Mouse (Mus musculus): Measurements from ENCODE around the gene BC048679.

Gene BC048679

DNA sequence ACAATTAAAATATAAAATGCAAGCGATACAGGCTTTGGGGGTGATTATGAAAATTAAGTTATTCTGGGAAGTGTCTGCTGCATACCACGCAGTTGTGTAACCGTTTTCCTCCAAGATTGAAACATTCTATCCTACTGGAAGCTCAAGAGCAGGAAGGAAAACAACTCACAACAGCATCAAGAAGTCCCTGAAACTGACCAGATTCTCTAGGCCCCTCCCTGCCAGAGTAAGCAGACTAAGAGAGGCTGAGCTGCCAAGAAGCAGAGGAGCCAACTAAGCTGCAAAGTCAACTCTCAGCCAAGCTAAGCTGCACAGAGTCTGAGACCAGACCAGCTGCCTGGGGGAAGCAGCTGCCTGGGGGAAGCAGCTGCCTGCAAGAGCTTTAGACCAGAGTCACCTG is 22.9 kb downstream of the BC048679 start:
- DNase-seq: peak; percentile 46

DNA sequence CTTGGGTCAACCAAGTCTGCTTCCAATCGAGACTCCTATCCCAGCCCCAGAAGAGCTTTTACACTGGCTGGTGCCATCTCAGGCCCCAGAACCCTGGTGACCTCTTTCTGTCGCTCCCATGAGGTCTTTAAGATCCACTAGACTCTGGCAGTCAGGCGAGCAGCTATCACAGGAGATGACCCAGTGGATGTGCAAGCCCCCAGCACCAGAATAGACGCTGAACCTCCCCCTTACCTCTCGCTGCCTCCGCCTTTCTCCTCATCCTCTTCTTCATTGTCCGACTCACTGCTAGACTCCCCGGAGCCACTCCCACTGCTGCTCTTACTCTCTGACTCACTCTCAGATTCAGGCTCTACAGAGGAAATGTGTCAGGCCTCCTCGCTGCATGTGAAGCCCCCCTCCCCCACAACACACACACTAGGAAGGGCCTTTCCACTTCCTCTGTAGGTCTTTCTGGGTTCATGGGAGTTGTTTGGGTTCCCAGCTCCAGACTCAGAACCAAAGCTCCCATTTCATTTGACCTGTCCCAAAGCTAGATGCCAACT is 33.1 kb downstream of the BC048679 start:
- no peak for DNase-seq

DNA sequence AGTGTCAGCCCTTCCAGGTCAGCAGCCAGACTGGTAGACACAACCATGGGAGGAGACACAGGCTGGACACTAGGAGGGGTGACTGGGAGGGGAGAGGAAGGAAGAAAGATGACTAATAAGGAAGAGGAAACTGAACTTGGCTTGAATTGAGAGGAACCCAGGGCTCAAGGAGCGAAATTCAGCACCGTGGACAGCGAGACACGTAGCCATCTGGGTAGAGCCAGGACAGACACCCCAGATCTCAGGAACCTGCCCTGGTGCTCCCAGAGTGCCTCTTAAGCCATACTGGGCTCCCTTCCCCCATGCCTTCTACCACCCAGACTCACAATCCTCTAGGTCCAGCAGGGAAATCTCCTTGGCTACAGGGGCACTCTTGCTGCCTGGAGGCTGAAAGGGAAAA is 34.0 kb downstream of the BC048679 start:
- peak; percentile 49 for DNase-seq

GRCm38 (mm10) chr7:81462815-81463214 is 35.3 kb downstream of the BC048679 start:
- no peak for DNase-seq

DNA sequence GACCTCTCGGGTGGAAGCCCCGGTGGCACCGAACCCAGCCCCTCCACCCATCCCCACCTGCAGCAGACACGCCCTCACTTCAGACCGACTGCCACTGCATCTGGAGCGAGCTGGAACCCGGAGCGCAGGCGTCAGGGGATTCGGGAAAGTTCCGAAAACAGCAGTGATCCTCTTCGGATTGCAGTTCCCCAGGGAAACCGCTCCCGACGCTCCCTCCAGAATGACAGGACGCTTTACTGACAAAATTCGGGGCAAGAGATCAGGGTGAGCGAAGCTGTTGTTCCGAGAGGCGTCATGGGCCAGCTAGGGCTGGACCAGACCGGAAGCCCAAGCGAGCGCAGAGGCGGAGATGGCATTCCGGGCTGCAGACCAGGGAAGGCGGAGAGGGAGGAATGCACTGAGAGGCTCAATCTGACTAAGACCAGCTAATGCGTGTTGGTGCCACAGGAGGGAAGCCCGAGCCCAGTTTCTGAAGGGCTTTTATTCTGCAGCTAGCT is 42.9 kb downstream of the BC048679 start, which contains the start of gene Cpeb1:
Cpeb1 (minus strand) TSS at position 311 of the 497 bp plus-strand sequence.
- peak; percentile 75 for DNase-seq

GRCm38 (mm10) chr7:81454331-81455039 is 43.6 kb downstream of the BC048679 start:
- peak; percentile 68 for DNase-seq

DNA sequence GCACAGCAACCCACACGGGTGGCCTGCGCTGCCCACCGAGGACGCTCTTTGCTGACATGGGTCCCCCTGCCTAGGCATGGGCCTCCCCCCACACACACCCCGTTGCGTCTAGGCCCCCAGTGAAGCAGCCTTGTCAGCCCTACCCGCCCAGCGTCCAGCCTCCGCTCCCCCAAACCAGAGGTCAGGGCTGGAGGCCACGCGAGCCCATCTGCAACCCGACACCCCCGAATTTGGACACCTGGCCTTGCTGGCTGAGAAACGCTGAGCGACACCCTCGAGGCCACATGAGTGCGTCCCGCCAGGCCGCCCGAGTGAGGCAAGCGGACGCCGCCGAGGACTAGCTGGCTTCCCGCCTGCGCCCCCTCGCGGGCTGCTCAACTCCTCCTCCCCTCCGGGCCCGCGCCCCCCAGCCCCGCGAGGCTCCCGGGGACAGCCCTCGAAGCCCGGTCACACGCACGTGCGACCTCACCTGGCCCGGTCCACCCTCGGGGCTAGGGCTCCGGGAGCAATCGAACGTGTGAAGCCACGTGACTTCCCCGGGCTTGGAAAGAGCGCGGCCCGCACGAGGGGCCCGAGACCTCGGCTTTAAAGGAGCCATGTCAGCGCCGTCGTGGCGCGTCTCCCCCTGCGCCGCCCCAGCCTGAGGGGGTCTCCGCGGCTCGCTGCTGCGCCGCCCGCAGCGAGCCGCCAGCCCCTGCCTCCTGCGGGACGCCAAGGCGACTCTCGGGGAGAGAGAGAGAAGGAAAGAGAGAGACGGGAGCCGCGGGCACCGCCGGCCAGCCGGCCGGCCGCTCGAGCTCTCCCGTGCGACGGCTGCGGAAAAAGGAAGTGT is 44.4 kb downstream of the BC048679 start:
- peak; percentile 78 for DNase-seq

DNA sequence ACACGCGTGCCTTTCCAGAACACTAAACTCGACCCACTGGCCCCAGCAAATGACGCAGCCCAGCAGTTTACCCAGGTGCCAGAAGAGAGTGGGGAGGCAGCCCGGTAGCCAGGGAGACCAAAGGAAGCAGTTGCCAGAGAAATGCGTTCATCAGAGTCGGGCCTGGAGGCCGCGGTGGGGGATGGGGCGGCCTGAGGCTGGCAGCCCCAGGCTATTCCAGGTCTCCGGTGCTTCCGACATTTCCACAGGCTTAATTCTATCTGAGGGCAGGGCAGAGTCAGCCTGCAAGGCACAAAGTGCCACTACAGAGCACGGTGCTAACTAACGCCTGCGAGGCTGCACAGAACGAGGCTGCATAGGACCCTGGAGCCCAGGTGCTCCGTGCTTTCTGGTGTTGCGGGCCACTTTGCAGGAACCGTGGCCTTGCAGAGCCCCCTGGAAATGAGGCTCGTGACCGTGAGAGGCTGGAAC is 45.1 kb downstream of the BC048679 start:
- peak; percentile 64 for DNase-seq
